Mouse (Mus musculus) adrenal gland (tissue): ENCODE results near the gene Anks1.
"Not testable (repeated sequence)": the region's sequence is repeated elsewhere in the genome, so short reads cannot be mapped to it uniquely, and the experiment has no call there.

ENCODE experiments used
- intact Hi-C: fragments of 180-260 bp; cut with DNase I; formaldehyde crosslinking; loops from one replicate; pipeline ENCODE4 v1.15.1; 2025

The Anks1 gene

GRCm38 (mm10) chr17:27925504-27925903 is 16.4 kb downstream of the Anks1 start:
- intact Hi-C loops, result no loop called here

DNA sequence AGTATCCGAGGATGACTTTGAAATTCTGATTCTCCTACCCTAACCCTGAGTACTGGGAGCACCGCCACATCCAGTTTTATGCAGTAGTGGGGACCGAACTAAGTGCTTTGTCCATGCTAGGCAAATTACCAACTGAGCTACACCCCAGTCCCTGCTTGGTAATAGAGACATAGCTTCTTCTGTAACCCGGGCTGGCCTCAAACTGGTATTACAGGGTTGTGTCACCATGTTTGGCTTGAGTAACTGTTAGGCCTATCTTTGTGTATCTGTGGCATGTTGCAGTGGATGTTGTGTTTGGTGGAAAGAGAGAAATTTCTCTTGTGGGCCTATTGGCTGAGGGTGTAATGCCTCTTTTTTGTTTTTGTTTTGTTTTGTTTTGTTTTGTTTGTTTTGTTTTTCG is 21.2 kb downstream of the Anks1 start:
- intact Hi-C loops, result no loop called here

DNA sequence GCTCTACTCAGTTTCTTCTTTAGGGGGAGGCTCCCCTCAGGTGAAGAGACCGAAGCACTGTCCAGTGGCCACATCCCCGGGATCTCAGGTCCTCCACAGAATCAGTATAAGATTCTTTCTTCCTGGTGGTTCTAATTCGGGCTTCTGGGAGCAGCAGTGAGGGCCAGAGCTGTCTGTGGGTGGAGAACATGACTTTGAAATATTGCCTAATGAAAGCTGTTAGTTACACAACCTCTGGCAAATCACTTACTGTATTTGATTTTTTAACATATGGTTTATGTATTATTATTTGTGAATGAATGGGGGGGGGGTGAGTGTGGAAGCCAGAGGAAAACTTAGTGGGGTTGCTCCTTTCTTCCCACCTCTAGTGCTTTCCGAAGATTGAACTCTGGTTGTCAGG is 22.7 kb downstream of the Anks1 start:
- intact Hi-C loops, result no loop called here

GRCm38 (mm10) chr17:27934136-27934910 is 25.2 kb downstream of the Anks1 start:
- intact Hi-C loops, result no loop called here

- intact Hi-C loops, result no loop called here
These were observed 26.0 kb downstream of the Anks1 start for GRCm38 (mm10) chr17:27935091-27935490.

GRCm38 (mm10) chr17:27937054-27937615 is 28.0 kb downstream of the Anks1 start:
- intact Hi-C loops, result no loop called here

DNA sequence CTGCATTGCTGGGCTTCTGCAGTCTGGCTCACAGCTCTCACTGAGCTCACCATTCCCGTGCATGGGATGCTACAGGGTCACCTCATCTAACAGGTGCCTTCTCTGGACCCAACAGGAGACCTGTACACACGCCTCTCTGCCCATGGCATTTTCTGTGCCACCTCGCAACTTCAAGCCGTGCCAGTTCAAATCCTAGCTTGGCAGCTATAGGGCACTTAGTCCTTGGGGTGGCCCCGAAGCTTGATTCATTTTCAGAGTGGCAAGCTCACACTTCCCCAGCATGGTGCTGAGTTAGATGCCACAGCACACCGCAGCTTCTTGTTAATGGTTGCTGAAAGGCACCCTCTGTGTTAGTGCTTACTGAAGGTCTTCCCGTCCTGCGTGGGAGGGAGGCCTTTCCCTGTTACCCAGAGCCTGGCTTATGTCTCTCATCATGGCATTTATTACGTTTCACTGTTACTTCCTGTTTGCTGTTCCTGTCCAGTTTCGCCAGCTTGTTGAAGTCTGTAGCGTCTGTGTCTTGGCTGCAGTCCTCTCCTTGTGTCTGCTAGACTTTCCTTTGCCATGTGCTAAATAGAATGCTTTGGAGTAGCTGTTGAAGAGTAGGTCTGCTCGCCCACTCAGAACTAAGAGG is 29.1 kb downstream of the Anks1 start:
- intact Hi-C loops, result no loop called here

GRCm38 (mm10) chr17:27939028-27939427 is 29.9 kb downstream of the Anks1 start:
- intact Hi-C loops, result no loop called here

GRCm38 (mm10) chr17:27940352-27940751 is 31.2 kb downstream of the Anks1 start:
- intact Hi-C loops, result no loop called here

DNA sequence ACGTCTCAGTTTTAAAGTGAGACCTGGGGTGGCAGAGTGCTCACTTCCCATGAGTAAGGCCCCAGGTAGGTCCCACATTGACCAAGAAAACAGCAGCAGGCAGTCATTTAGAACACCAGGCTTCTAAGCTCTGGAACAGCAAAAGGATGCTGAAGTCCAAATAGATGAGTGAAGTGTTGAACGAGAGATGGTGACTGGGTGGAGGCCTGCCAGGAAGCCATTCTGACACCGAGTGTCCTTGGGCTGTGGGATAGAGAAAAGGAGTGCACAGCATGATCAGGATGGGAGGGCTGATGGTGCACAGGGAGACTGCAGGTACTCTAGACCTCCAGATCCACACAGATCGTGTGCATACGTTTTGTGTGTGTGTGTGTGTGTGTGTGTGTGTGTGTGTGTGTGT is 32.1 kb downstream of the Anks1 start:
- intact Hi-C loops, result no loop called here

GRCm38 (mm10) chr17:27941698-27942097 is 32.6 kb downstream of the Anks1 start:
- intact Hi-C loops, result no loop called here

GRCm38 (mm10) chr17:27942131-27942530 is 33.0 kb downstream of the Anks1 start:
- intact Hi-C loops, result no loop called here

DNA sequence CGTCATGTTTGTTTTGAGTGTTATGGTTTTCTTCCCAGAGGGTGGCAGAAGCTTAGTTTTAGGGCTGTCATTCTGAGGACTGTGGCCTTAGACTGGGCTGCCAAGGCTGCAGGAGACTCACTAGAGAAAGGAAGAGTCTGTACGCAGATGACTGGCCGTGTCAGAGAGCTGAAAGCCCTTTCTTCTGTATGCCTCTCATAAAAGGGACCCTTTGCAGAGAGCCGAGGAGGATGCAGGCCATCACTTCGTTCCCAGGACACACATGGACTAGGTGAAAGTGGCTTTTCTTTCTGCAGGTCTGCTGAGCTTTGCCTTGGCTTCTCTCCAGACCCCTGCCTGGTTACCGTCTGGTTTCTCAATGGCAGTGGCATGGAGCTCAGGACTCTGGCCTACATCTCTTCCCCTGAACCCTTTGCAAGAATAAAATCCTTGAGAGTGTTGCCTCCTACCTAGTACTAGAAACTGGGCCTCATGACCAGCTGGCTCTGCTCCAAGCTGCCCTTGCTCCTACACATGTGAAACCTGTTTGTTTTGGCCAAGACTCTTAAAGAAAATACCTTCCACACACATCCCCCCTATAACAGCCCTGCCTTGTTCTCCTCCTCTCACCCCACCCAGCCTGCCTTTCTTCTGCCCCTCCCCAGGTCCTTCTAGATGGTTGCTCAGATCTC is 36.6 kb downstream of the Anks1 start:
- intact Hi-C loops, result no loop called here

DNA sequence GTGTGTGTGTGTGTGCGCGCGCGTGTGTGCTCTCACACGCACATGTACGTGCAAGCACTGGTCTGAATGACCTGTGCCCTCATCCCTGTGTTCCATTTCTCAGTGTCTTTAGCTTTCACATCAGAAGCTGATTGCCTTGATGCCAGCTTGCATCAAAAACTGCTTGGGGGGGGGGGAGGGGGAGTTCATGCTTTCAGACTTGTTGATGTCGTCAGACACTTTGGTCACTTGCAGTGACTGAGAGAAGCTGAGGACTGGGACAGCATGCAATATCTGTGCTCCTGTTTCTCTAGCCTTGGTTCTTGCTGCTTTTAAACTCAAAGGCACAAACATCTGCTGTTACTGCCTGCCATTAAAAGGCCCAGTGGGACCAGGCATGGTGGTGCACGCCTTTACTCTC is 37.3 kb downstream of the Anks1 start:
- intact Hi-C loops, result no loop called here

DNA sequence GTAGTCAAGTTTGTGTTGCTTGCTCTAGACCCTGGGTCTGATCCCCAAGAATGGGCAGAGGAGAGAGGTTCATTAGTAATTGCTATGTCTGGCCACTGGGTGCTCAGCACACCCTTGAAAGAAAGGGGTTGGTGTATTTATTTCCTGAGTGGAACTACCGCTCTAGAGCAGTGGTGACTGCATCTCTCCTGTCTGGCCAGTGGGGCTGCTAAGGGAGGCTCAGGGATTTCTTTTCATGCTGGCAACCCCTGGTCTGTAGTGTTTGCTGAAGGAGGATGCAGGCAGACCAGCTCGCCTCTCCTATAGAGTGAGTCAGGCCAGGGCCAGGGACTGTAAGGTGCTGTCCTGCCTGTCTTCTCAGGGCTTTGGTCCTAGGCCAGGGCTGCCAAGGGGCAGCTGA is 38.0 kb downstream of the Anks1 start:
- intact Hi-C loops, result no loop called here

DNA sequence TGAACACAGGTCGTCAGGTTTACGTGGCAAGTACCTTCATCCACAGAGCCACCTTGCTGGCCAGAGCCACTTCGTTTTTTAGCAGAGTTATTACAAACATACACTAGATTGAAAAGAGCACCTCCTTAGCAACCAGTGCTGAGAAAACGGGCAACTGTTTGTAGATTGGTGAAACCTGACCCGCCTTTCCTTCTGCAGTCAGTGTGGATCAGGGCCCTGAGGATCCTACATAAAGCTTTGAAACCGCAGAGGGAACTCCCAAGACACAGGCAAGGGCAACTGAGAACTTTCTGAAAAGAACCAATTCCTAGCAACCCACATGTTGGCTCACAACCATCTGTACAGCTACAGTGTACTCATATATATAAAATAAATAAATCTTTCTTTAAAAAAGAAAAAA is 44.0 kb downstream of the Anks1 start:
- intact Hi-C loops, result loop anchor here (5.0 kb wide), 1 partner anchor 36 kb away; no protein-coding TSS in a partner anchor

DNA sequence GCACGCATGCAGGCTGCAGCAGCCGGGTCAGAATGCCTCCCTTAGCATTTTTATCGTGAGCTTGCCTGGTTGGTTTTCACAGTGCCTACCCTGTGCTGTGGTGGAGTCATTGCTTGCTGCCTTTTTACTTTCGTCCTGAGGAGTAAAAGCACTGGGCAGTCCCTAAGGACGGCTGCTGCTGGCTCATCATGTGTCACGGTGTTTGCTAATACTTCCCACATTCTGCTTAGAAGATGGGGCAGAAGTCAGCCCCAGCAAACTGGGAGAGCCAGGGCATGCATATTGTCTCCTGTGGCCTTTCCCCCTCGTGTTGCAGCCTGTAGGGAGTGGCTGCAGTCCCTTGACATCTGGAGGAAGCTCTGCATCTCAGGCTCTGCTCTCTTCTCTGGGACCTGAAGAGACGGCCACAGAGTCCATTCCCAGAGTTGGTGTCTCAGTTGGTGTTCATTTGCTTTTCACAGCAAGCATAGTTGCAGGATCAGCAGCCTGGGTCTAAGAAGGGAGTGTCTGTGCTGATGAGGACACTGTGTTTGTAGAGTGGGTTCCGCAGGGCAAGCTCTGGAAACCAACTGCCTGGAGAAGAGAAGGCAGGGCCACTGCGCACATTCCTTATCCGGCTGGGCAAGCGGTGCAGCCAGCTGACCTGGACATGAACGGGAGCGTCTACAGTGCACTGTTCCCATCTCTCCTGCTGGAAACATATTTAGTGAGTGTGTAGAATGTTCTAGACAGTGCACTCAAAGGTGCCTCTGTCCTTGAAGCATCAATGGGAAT is 45.7 kb downstream of the Anks1 start:
- intact Hi-C loops, result loop anchor here (5.0 kb wide), 1 partner anchor 38 kb away; no protein-coding TSS in a partner anchor

GRCm38 (mm10) chr17:27957649-27958048 is 48.5 kb downstream of the Anks1 start:
- intact Hi-C loops, result no loop called here

DNA sequence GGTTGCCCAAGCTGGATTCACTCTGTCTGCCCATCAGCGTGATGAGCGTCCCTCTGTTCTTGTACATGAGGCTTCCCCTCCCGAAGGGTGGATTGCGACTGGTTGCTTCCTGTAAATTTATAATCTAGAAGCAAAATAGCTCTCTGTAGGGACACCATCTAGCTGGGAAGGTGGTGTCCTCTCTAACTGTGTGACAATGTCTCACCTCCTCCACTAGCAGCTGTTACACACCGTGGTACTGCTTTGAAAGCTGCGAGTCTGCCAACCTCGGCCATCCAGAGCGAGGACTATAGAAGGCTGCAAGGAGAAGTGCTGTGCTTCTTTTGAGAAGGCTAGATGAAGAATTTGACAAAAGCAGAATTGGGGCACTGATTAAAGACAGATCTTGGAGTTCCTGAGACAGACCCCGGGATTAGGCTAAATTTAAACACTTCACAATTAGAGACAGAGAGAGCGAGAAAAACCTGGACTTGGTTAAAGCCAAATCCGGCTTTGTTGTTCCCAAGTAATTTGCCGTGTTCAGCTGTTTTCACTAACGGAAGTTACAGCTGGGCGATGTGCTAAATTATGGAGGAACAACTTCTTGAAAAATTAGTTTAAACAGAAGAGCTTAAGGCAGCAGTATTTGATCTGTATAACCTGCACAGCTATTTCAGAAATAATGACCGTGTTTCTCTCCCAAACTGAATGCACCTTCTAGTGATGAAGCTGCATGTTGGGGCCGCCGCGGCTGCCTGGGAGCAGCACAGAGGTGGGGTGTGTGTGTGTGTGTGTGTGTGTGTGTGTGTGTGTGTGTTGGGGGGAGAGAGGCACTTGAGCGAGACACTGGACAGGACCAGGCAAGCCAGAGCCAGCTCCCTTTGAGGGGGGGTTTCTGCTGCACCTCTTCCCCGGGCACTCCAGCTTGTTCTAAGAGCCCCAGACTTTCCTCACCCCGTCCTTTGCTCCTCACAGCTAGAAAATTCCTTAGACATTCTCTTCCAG is 51.3 kb downstream of the Anks1 start:
- intact Hi-C loops, result no loop called here

GRCm38 (mm10) chr17:27963120-27963519 is 54.0 kb downstream of the Anks1 start:
- intact Hi-C loops, result not testable (repeated sequence)
